Mouse (Mus musculus) liver, embryonic 16.5 days (tissue): ENCODE data around the gene Mipep. TPM values are rescaled to one million over a fixed set of nuclear protein-coding genes. Genes with fewer than 3 reads are reported as not detected.
A peak's percentile ranks its signal among the peaks of the same experiment; 100 is the strongest.

ENCODE experiments used
- ATAC-seq: fragments of 200-750 bp; cut with Nextera tagmentation; 2 replicates; pipeline ENCODE4 v1.8.0; 2017; ENCODE audit warnings: low read depth, mild to moderate bottlenecking, moderate number of reproducible peaks, moderate library complexity
- H3K27ac ChIP-seq: fragments of 300-500 bp; sonication (generic); 2 replicates; pipeline ENCODE4 v1.5.1; 2014; ENCODE audit warnings: mild to moderate bottlenecking, low read length
- H3K27me3 ChIP-seq: fragments of 300-500 bp; sonication (generic); 2 replicates; pipeline ENCODE4 v1.6.1; 2014; ENCODE audit warnings: low read depth, low read length, mixed read lengths; ENCODE audit not compliant: control insufficient read depth, insufficient read depth
- H3K36me3 ChIP-seq: fragments of 300-500 bp; sonication (generic); 2 replicates; pipeline ENCODE4 v1.6.1; 2014; ENCODE audit warnings: mild to moderate bottlenecking; ENCODE audit not compliant: control insufficient read depth, insufficient read depth
- H3K4me1 ChIP-seq: fragments of 300-500 bp; sonication (generic); 2 replicates; pipeline ENCODE4 v1.6.1; 2014; ENCODE audit warnings: low read depth, low read length, mixed read lengths; ENCODE audit not compliant: control insufficient read depth
- H3K4me2 ChIP-seq: fragments of 300-500 bp; sonication (generic); 2 replicates; pipeline ENCODE4 v1.6.1; 2014; ENCODE audit warnings: low read depth, low read length, mixed read lengths
- H3K4me3 ChIP-seq: fragments of 300-500 bp; sonication (generic); 2 replicates; pipeline ENCODE4 v1.5.1; 2014; ENCODE audit warnings: low read depth, mild to moderate bottlenecking, low read length
- H3K9ac ChIP-seq: fragments of 300-500 bp; sonication (generic); 2 replicates; pipeline ENCODE4 v1.6.1; 2014; ENCODE audit warnings: low read depth, low read length
- H3K9me3 ChIP-seq: fragments of 300-500 bp; sonication (generic); replicated peaks from 2 replicates; pipeline ENCODE4 v1.6.1; 2016; ENCODE audit warnings: low read length; ENCODE audit not compliant: control insufficient read depth
- WGBS: fragments of 180-500 bp; shearing (Covaris S2); extraction: QIAGEN DNeasy Blood & Tissue Kit; methylation state at CpG from one replicate; pipeline ENCODE4 v1.1.7; 2014; ENCODE audit not compliant: insufficient replicate concordance; 5-methylcytosine and 5-hydroxymethylcytosine counted together
- polyA plus RNA-seq: library from polyadenylated mRNA; unstranded; fragments of >200 nt; fragmentation: Nextera tagmentation; extraction: Ambion mirVana; gene quantifications from 2 replicates; pipeline ENCODE4 v1.2.1, GENCODE M21; 2015

Mipep gene
- polyA plus RNA-seq, 1 experiment from 2014 or later = 9.8 TPM

GRCm38 (mm10) chr14:60763746-60764145 lies 20.6 kb upstream of the Mipep start:
- ATAC-seq = no peak
- no peak overlapping the region for H3K27ac ChIP-seq
- H3K4me2 ChIP-seq = no peak overlapping the region
- H3K4me1 ChIP-seq = no peaks in the 10 kb centered on the region
- H3K9me3 ChIP-seq = no peaks in the 10 kb centered on the region
- no peak overlapping the region for H3K9ac ChIP-seq
- H3K27me3 ChIP-seq = no peaks in the 10 kb centered on the region
- peaks cover 22% of the 10 kb centered on the region for H3K36me3 ChIP-seq
- no peak overlapping the region for H3K4me3 ChIP-seq
- WGBS = 63% methylated on average over 5 of the region's 5 CpGs

DNA sequence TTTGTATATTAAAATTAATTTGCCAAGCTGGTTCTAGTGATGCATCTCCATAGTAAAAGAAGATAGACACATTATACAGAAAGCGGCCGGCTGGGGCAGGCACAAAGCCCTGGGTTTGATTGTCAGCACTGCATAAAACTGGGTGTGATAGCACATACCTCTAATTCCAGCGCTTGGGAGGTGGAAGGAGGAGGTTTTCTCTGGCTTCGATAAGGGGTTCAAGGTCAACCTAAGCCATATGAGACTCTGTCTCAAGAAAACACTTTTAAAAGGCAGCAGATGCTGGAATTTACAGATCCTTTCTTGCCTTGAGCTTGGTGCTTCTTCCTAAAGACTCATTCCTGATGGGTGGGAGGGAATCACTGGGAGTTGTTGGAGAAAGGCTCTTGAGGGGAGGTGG lies 19.8 kb upstream of the Mipep start:
- no peak overlapping the region for H3K9ac ChIP-seq
- no peak overlapping the region for H3K4me2 ChIP-seq
- H3K27me3 ChIP-seq = no peaks in the 10 kb centered on the region
- H3K27ac ChIP-seq = no peak overlapping the region
- no peaks in the 10 kb centered on the region for H3K9me3 ChIP-seq
- H3K4me3 ChIP-seq = no peak overlapping the region
- WGBS = 79% methylated on average over 4 of the region's 4 CpGs
- H3K4me1 ChIP-seq = no peaks in the 10 kb centered on the region
- peaks cover 20% of the 10 kb centered on the region for H3K36me3 ChIP-seq
- no peak for ATAC-seq

- Histone ChIP-seq H3K4me1 (no peaks in the 10 kb centered on the region), H3K9me3 (no peaks in the 10 kb centered on the region), H3K4me3 (no peak overlapping the region), H3K4me2 (no peak overlapping the region), H3K27me3 (no peaks in the 10 kb centered on the region), H3K27ac (no peak overlapping the region), H3K9ac (no peak overlapping the region), H3K36me3 (peaks cover 19% of the 10 kb centered on the region)
- 0 out of 2 replicates have a peak, but pooled peaks have one; percentile 30 for ATAC-seq
- WGBS = 59% methylated on average over 2 of the region's 2 CpGs
These were observed 19.3 kb upstream of the Mipep start for GRCm38 (mm10) chr14:60765025-60765424.

GRCm38 (mm10) chr14:60767884-60768283 lies 16.5 kb upstream of the Mipep start, which contains the start of gene C1qtnf9:
C1qtnf9 (plus strand) TSS chr14:60768134.
- H3K27ac ChIP-seq = no peak within 1 kb of the TSS
- H3K9me3 ChIP-seq = no peaks in the 10 kb centered on the region
- H3K4me2 ChIP-seq = no peak within 1 kb of the TSS
- no peak for ATAC-seq
- H3K4me3 ChIP-seq = no peak within 1 kb of the TSS
- H3K27me3 ChIP-seq = no peaks in the 10 kb centered on the region
- H3K4me1 ChIP-seq = no peaks in the 10 kb centered on the region; the same call in 1 of the 2 replicates
- 0 out of 2 replicates have a peak, but pooled peaks cover 5% of the 10 kb centered on the region for H3K36me3 ChIP-seq
- H3K9ac ChIP-seq = no peak within 1 kb of the TSS
- 56% methylated on average over 4 of the region's 4 CpGs for WGBS

- ATAC-seq = no peak
- 44% methylated on average over 6 of the region's 6 CpGs for WGBS
These were observed 15.0 kb upstream of the Mipep start for GRCm38 (mm10) chr14:60769340-60769739.

DNA sequence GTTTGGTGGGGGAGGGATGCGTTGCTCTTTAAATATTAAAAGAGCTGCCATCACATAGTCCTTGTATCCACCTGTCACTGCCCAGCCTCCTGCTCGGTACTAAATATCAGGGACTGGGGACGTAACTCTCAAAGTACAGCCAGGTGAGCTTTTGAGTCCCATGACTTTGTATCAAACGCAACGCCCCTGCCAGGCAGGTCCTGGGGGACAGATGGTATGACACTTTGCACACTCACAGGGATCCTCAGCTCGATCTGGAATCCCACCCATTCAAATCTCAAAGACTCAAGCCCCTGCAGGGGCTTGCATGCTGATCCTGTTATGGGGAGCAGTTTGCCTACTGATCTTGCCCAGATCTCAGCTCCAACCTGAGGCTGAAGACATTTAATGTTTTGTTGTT lies 13.8 kb upstream of the Mipep start:
- Histone ChIP-seq H3K9me3 (no peaks in the 10 kb centered on the region), H3K9ac (no peak overlapping the region), H3K4me2 (no peak overlapping the region)

More at GRCm38 (mm10) chr14:60769340-60769739, 15.0 kb upstream of the Mipep start:
- H3K4me3 ChIP-seq = no peak overlapping the region
- H3K4me1 ChIP-seq = no peaks in the 10 kb centered on the region; the same call in 1 of the 2 replicates
- H3K27ac ChIP-seq = no peak overlapping the region
- no peaks in the 10 kb centered on the region for H3K36me3 ChIP-seq
- no peak overlapping the region for H3K4me2 ChIP-seq
- no peaks in the 10 kb centered on the region for H3K27me3 ChIP-seq
- H3K9me3 ChIP-seq = no peaks in the 10 kb centered on the region
- no peak overlapping the region for H3K9ac ChIP-seq

GRCm38 (mm10) chr14:60771057-60771456 lies 13.3 kb upstream of the Mipep start:
- Histone ChIP-seq H3K27me3 (no peaks in the 10 kb centered on the region), H3K27ac (no peak overlapping the region), H3K36me3 (no peaks in the 10 kb centered on the region), H3K9me3 (no peaks in the 10 kb centered on the region), H3K4me3 (peak overlapping the region; percentile 42), H3K4me1 (no peaks in the 10 kb centered on the region; the same call in 1 of the 2 replicates), H3K4me2 (peak overlapping the region; percentile 66), H3K9ac (no peak overlapping the region)
- 0 out of 2 replicates have a peak, but pooled peaks have one; percentile 41 for ATAC-seq
- 2% methylated on average over 8 of the region's 8 CpGs for WGBS

More for the DNA sequence above, 13.8 kb upstream of the Mipep start:
- H3K36me3 ChIP-seq = no peaks in the 10 kb centered on the region
- 64% methylated on average over 6 of the region's 6 CpGs for WGBS
- H3K4me1 ChIP-seq = no peaks in the 10 kb centered on the region; the same call in 1 of the 2 replicates
- H3K4me3 ChIP-seq = no peak overlapping the region
- no peak for ATAC-seq
- H3K27ac ChIP-seq = no peak overlapping the region
- no peaks in the 10 kb centered on the region for H3K27me3 ChIP-seq

DNA sequence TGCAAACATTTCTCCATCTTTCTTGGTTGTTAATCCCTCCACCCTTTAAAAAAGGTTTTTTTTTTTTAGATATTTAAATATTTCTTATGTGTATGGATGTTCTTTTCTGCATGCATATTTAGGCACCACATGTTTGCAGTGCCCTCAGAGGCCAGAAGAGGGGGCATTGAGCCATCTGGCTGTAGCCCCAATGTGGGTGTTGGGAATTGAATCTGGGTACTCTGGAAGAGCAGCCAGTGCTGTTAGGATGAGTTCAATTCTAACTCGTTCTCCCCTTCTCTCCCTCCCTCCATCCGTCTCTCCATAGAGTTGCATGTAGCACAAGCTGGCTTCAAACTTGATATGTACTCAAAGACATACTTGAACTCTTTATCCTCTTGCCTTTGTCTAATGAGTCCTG lies 10.9 kb upstream of the Mipep start:
- Histone ChIP-seq H3K4me2 (no peak overlapping the region), H3K4me3 (no peak overlapping the region), H3K9ac (no peak overlapping the region), H3K27me3 (no peaks in the 10 kb centered on the region), H3K27ac (no peak overlapping the region), H3K36me3 (no peaks in the 10 kb centered on the region), H3K9me3 (no peaks in the 10 kb centered on the region), H3K4me1 (no peaks in the 10 kb centered on the region; the same call in 1 of the 2 replicates)
- WGBS = 73% methylated on average over 2 of the region's 2 CpGs
- ATAC-seq = no peak

- Histone ChIP-seq H3K4me3 (no peak overlapping the region), H3K27ac (no peak overlapping the region), H3K36me3 (no peaks in the 10 kb centered on the region), H3K4me1 (no peaks in the 10 kb centered on the region), H3K9ac (no peak overlapping the region), H3K27me3 (no peaks in the 10 kb centered on the region), H3K4me2 (no peak overlapping the region), H3K9me3 (no peaks in the 10 kb centered on the region)
- ATAC-seq = no peak
- 76% methylated on average over 8 of the region's 8 CpGs for WGBS
These were observed 7.9 kb upstream of the Mipep start for GRCm38 (mm10) chr14:60776521-60776920.
